Mouse (Mus musculus) cerebellum, postnatal 36 days (tissue): ENCODE measurements at regions not wholly inside any gene's neighbourhood (a gene's known extent, or its start where the extent isn't known, plus 50 kb on each side); places are given as distances from the start of the nearest gene placed in this dataset.

Source experiments
- DNase-seq, 2 experiments: peaks; one replicate each; pipeline ENCODE4 v3.0.0; 2021 to 2022; ENCODE audit warnings: mixed read lengths in 2 of 2

GRCm38 (mm10) chr11:64369516-64369915 lies 65.6 kb upstream of the Hs3st3a1 start:
- no peak for DNase-seq

GRCm38 (mm10) chr11:64335456-64335855 lies 99.7 kb upstream of the Hs3st3a1 start:
- no peak for DNase-seq

- no peak for DNase-seq
Observed at GRCm38 (mm10) chr11:64332406-64332805, 102.7 kb upstream of the Hs3st3a1 start.

GRCm38 (mm10) chr11:64331811-64332210 lies 103.3 kb upstream of the Hs3st3a1 start:
- DNase-seq = no peak

GRCm38 (mm10) chr11:64329129-64329528 lies 106.0 kb upstream of the Hs3st3a1 start:
- no peak for DNase-seq

- DNase-seq = no peak
Observed at GRCm38 (mm10) chr11:64327771-64328170, 107.4 kb upstream of the Hs3st3a1 start.

GRCm38 (mm10) chr11:64326646-64327045 lies 108.5 kb upstream of the Hs3st3a1 start:
- no peak for DNase-seq

GRCm38 (mm10) chr11:64321900-64322425 lies 113.2 kb upstream of the Hs3st3a1 start:
- DNase-seq = no peak

- no peak for DNase-seq
Observed at GRCm38 (mm10) chr11:64317458-64317857, 117.7 kb upstream of the Hs3st3a1 start.

GRCm38 (mm10) chr11:64314997-64315396 lies 120.1 kb upstream of the Hs3st3a1 start:
- DNase-seq = no peak

GRCm38 (mm10) chr11:64313241-64313640 lies 121.9 kb upstream of the Hs3st3a1 start:
- DNase-seq = no peak

GRCm38 (mm10) chr11:64309881-64310280 lies 125.3 kb upstream of the Hs3st3a1 start:
- no peak for DNase-seq

- DNase-seq = no peak
Observed at GRCm38 (mm10) chr11:64297825-64298224, 137.3 kb upstream of the Hs3st3a1 start.

- DNase-seq = no peak
Observed at GRCm38 (mm10) chr11:64288236-64288635, 146.9 kb upstream of the Hs3st3a1 start.

GRCm38 (mm10) chr11:64287499-64287898 lies 147.6 kb upstream of the Hs3st3a1 start:
- DNase-seq = no peak

GRCm38 (mm10) chr11:64281781-64282180 lies 153.4 kb upstream of the Hs3st3a1 start:
- DNase-seq = no peak

GRCm38 (mm10) chr11:64278259-64279003 lies 156.7 kb upstream of the Hs3st3a1 start:
- no peak for DNase-seq

- DNase-seq = no peak
Observed at GRCm38 (mm10) chr11:64273726-64274125, 161.4 kb upstream of the Hs3st3a1 start.

GRCm38 (mm10) chr11:64273214-64273613 lies 161.9 kb upstream of the Hs3st3a1 start:
- DNase-seq = no peak

- DNase-seq = no peak
Observed at GRCm38 (mm10) chr11:64268121-64268520, 167.0 kb upstream of the Hs3st3a1 start.

GRCm38 (mm10) chr11:64267547-64267946 lies 167.6 kb upstream of the Hs3st3a1 start:
- DNase-seq = peak; percentile 3 to 10

GRCm38 (mm10) chr11:64253517-64254385 lies 174.5 kb upstream of the Cox10 start:
- no peak for DNase-seq

GRCm38 (mm10) chr11:64236873-64237272 lies 157.6 kb upstream of the Cox10 start:
- no peak for DNase-seq

GRCm38 (mm10) chr11:64230071-64230470 lies 150.8 kb upstream of the Cox10 start:
- DNase-seq = no peak
